Mouse (Mus musculus) erythroid progenitor cell, adult 5-6 weeks (primary cell): ENCODE measurements at regions not wholly inside any gene's neighbourhood (a gene's known extent, or its start where the extent isn't known, plus 50 kb on each side); places are given as distances from the start of the nearest gene placed in this dataset.

Experiments used
- ATAC-seq: replicated peaks from 2 replicates; pipeline ENCODE4 v1.8.0; 2016; ENCODE audit warnings: moderate number of reproducible peaks, mild to moderate bottlenecking, moderate TSS enrichment, inconsistent platforms; ENCODE audit not compliant: poor library complexity, low FRiP score, severe bottlenecking

DNA sequence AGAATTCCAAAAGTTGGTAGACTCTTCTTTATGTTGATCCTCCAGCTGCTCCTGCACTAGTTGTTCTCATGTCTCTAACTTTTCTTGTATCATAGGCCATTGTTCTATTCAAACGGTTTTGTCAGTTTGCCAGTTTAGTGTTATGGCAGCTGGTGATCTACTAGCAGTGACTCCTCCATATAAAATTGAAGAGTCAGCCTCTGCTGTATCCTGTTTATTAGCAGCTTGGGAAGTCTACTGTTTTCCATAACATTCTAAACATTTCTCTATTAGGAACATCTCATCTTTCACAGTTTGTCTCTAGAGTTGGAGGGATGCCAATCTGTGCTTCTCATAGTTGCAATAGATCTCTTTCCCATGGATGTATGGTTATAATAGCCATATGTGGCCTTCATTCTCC is 58.6 kb downstream of the Drd1 start:
- no peak for ATAC-seq

DNA sequence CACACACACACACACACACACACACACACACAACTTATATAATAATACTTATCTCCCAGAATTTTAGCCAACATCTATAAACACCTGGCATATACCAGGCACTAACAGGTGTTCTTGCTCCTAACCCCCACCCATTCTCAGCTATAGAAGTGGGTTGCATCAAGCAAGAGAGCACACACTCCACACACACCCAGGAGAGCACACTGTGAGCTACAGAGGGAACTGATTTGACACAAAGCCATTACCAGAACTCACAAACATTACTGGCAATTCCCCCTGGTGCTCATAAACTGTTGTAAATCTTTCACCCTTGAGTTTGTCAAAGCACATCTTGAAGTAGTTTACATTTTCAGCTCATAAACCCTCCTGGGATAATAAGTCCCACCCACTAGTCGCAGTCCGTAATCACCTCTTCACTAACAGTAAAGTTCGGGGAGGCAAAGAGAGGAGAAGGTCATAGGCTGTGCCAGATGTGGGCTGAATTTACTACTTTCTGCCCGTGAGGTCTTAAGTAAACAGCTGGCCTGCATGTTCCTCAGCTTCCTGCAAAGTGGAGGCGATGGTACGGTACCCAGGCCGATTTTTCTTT is 62.5 kb downstream of the Drd1 start:
- no peak for ATAC-seq

- no peak for ATAC-seq
Observed at GRCm38 (mm10) chr13:53979226-53979625, 76.3 kb downstream of the Drd1 start.

- no peak for ATAC-seq
Observed at GRCm38 (mm10) chr13:53969421-53969820, 86.1 kb downstream of the Drd1 start.

DNA sequence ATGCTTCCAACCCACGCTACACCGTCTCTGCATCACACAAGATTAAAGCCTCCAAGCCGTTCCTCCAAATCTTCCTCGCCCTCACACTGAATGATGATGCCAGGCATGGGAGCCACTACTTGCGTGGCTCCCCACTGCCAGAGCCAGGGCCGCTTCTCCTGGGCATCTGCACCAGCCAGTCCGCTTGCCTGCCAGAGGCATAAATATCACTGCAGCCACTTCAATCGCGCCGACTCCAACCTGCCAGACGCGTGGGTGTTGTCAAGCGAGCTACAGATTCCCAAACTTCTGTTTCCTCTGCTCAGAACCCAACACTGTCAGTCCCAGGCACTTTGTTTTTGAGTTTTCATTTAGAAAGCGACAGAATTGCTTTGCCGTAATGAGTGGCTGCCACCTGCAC is 99.3 kb downstream of the Drd1 start:
- ATAC-seq: no peak

DNA sequence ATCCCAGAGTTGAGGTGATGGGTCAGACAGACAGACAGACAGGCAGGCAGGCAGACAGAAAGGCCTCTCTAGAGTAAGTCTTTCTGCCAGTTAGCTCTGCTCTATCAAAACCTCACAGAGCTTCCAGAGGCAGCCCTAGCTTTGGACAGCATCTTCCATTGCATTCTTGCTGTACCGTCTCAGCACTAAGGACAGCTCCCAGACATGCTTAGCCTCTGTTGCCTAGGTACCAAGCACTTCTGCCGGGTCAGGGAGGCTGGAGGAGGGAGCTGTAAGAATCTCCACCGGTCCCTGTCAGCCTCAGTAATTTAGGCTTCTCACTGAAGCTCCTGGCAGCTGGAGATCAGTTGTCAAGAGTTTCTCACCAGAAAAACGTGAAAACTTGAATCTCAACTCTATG is 107.4 kb downstream of the Drd1 start:
- no peak for ATAC-seq

DNA sequence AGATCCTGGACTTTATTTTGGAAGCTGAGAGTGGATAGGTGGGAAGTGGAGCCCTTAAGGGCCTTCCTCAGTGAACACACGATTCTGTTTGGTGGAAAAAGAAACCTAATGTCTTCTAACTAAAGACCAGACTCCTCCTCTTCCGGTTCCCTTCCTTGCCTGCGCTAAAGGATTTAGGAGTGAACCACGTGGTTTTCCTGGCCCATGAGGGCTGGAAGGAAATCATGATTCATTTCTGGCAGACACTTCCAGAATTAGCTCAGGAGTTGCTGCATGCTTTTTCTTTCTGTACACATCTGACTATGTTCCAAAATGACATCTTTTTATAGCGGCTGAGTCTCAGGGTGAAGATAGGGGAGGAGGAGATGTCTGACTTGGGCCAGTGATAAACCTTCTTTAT is 109.8 kb downstream of the Drd1 start:
- ATAC-seq: no peak

DNA sequence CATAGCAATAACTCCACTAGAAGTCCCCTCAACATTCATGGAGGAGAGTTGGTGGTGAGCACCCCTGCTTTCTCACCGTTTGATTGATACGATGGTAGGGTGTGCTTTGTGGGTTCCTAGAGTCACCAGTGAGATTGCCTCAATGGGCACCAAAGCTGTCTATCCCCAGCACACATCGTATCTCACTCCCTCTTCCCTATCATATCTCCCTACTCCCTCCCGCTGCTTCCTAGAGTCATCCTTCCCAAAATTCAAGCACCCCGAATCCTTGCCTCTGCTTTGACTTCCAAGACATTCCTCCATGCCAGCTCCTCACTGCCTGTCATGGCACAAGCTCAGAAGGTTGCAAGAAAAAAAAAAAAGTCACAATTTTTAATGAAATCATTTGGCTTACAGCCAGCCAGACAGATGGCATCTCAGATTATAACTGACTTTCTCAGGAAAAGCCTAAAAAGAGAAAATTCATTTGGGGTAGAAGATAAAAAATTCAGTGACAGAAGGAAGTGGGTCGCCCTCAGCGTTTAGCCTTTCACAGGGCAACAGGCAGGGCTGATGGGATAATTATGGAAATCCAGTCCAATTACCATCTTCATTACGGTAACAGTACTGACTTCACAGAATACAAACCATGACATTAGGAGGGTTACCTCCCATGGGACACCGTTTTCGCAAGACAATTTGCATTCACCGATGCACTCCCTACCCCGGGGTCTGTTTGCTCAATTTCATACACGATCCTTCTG is 114.3 kb downstream of the Drd1 start:
- no peak for ATAC-seq

- ATAC-seq: no peak
Observed at GRCm38 (mm10) chr13:53935174-53935699, 120.3 kb downstream of the Drd1 start.

DNA sequence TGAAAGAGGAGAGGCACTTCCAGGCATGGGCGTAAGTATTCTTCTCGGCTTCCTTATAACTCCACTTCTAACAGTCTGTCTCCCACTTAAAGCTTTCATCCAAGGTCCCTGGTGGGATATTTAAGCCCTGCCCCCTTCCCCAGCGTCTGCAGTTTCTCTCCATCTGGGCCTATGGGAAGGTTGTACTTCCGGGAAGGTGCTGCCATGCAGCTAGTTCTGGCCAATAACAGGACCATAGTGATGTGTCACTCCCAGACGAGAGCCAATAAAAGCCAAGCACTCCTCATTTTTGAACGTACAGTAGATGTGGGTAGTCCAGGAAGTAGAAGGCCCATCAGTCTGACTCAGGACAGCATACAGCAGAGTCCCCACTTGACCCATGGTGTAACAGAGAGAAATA is 121.0 kb downstream of the Drd1 start:
- no peak for ATAC-seq

GRCm38 (mm10) chr13:53926128-53926527 is 129.4 kb downstream of the Drd1 start:
- ATAC-seq: peak; percentile 39; the same call in 1 of the 2 replicates

- ATAC-seq: no peak
Observed at GRCm38 (mm10) chr13:53924433-53924832, 131.1 kb downstream of the Drd1 start.

GRCm38 (mm10) chr13:53923721-53924374 is 131.7 kb downstream of the Drd1 start:
- no peak for ATAC-seq

DNA sequence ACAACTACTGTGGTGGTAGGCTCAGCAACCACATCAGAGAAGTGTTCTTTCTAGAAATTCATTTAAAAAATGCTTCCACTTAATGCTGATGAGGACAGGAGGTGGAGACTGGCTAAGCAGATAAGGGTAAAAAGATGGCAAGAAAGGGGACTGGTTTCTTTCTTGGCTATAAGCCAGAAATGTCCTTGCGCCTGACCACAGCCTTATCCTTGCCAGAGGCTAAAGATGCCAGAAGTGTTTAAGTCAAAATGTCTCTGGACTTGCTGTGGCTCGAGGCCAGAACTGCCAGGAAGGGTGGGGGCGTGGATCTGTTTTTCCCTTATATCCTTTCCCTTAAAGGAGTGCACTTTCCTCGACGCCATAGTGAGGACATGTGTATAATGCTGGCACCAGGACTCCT is 133.7 kb downstream of the Drd1 start:
- no peak for ATAC-seq

- no peak for ATAC-seq
Observed at GRCm38 (mm10) chr13:53919851-53920381, 135.6 kb downstream of the Drd1 start.

GRCm38 (mm10) chr13:53915456-53915855 is 140.0 kb downstream of the Drd1 start:
- ATAC-seq: no peak

GRCm38 (mm10) chr13:53914434-53914833 is 141.1 kb downstream of the Drd1 start:
- no peak for ATAC-seq

GRCm38 (mm10) chr13:53913501-53913900 is 142.0 kb downstream of the Drd1 start:
- no peak for ATAC-seq

GRCm38 (mm10) chr13:53911846-53912245 is 143.7 kb downstream of the Drd1 start:
- no peak for ATAC-seq

- ATAC-seq: no peak
Observed at GRCm38 (mm10) chr13:53911261-53911660, 144.2 kb downstream of the Drd1 start.

GRCm38 (mm10) chr13:53910251-53910650 is 145.3 kb downstream of the Drd1 start:
- no peak for ATAC-seq
